Mouse (Mus musculus) erythroblast, adult 5-6 weeks (primary cell): ENCODE measurements around the gene Pde11a. TPM values are rescaled to one million over a fixed set of nuclear protein-coding genes. Genes with fewer than 3 reads are reported as not detected.
"Not testable (repeated sequence)": the region's sequence is repeated elsewhere in the genome, so short reads cannot be mapped to it uniquely, and the experiment has no call there.

Source experiments
- ATAC-seq: replicated peaks from 2 replicates; pipeline ENCODE4 v1.8.0; 2016; ENCODE audit warnings: moderate number of reproducible peaks, mild to moderate bottlenecking, moderate TSS enrichment, inconsistent platforms; ENCODE audit not compliant: poor library complexity, low FRiP score, severe bottlenecking
- total RNA-seq, 2 experiments: library from RNA; stranded (forward) in 1 of 2; stranded (reverse) in 1 of 2; fragments of 150-400 nt in 1 of 2; fragments of 200-764, 138-1000 nt in 1 of 2; gene quantifications; 2 replicates each; pipeline versions ENCODE4 v1.2.3 to v1.2.4; 2015 to 2017; ENCODE audit warnings: low replicate concordance in 2 of 2

The Pde11a gene
- total RNA-seq, 2 experiments from 2014 or later: not detected

- ATAC-seq: no peak
Measured at GRCm38 (mm10) chr2:76014659-76015058, 323.9 kb downstream of the Pde11a start.

GRCm38 (mm10) chr2:76006194-76006593, 332.4 kb downstream of the Pde11a start:
- no peak for ATAC-seq

GRCm38 (mm10) chr2:76002899-76003298, 335.7 kb downstream of the Pde11a start:
- no peak for ATAC-seq

- ATAC-seq: no peak; the same call in 1 of the 2 replicates
Measured at GRCm38 (mm10) chr2:76001392-76001791, 337.2 kb downstream of the Pde11a start.

GRCm38 (mm10) chr2:75999636-76000035, 338.9 kb downstream of the Pde11a start:
- no peak for ATAC-seq

DNA sequence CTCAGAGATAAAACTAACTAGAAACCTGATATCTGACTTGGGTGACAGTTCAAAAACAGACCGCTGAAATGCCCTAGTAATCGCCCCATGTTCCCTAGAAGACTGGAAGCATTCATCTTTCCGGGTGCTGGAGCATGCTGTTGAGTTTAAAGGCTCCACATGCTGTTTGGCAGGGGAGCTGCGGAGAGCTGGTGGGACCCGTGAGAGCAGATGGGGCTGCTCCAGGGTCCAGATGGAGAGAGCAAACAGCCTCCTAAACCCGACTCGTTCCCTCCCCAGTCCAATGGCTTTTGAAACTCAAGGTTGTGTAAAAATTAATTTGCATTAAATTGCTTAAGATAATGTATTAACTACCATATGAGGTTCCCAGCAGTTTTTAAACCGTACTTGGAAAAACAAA, 339.9 kb downstream of the Pde11a start:
- no peak for ATAC-seq

DNA sequence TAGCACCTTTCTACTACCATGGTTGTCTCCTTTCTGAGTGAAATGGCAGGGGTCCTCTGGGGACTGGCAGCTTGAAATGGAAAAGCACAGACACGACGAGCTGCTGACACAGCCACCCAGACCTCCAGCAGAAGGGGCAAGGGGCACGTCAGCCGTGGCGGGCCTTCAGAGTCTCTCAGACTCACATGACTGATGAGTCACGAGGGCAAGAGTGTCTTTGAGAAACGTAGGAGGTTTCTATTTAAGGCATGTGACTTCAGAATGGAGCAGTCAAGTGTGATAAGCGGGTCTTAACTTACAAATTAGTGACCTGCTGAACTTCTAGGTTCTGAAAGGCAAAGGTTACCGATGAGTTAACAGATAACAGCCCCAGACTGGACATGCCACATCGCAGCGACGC, 340.8 kb downstream of the Pde11a start:
- ATAC-seq: no peak

- no peak for ATAC-seq
Measured at GRCm38 (mm10) chr2:75994841-75995240, 343.7 kb downstream of the Pde11a start.

DNA sequence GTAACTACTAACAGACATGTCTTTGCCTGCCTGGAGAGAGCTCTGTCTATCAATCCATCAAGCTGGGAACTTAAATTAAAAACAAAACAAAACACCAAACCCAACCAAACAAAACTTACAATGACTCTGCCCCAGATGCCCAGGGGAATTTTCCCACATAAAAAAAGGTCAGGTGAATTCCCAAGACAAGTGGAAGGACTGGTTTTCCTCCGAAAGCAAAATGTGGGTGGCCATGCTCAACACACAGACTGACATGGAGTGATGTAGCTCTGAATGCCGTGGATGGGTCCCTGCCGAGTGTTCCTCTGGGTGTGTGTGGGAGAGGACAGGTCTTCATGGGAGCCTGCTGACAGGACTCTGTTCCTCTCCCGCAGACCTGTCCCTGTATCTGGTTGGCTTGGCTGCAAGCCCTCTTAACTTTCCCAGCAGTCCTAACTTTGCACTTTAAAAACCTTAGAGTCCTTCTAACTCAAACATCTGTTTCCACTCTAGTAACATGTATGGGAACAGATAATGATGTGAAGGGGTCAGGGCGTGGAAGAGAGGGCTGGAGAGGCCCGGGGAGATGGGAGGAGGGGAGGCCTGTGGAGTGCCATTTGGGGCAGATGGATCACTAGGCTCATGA, 346.9 kb downstream of the Pde11a start:
- no peak for ATAC-seq

DNA sequence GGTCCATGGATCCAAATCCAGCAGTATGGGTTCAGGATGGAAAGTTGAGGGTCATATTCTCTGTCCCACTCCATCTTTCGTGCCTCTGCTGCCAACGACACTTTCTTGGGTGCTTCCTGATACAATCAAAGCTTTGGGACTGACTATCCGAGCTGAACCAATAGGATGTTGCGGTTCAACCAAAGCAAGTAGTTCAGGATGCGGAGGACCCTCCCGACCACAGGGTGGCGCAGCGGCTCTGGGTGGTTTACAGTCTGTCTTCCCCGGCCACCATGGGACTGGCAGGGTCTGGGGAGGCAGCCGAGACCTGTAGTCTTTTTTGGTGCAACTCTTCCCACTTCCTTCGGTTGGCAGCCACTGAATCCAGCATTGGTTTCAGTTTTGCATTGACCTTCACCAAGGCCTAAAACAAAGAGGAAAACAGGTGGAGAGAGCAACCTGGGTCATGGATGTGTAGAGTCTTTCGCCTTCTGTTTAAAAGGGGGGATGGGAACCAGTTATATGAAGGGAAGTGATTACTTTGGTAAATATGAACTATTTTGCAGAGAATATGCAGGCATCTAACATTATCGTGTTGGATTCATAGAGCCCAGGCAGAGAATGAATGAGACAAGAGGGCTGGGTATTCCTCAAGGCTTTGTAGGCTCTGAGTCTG, 347.6 kb downstream of the Pde11a start:
- ATAC-seq: no peak

DNA sequence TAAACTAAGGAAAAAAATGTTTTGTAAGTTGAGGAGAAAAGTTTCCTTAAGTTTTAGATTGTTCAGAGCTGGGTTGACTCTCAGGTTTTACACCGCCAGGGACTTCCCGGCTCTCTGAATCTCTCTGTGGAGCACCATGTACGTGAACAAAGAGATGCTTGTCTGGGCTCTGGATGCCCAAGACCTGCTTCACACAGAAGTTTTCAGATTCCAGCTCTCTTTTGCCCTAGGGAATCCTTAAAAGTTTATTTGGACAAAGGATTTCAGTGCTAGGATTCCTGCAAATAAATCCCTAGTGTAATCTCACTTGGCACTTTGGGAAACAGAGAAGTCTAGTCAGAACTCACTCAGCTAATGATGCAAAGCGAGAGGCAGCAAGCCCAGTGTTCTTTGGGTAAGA, 348.9 kb downstream of the Pde11a start:
- ATAC-seq: no peak

DNA sequence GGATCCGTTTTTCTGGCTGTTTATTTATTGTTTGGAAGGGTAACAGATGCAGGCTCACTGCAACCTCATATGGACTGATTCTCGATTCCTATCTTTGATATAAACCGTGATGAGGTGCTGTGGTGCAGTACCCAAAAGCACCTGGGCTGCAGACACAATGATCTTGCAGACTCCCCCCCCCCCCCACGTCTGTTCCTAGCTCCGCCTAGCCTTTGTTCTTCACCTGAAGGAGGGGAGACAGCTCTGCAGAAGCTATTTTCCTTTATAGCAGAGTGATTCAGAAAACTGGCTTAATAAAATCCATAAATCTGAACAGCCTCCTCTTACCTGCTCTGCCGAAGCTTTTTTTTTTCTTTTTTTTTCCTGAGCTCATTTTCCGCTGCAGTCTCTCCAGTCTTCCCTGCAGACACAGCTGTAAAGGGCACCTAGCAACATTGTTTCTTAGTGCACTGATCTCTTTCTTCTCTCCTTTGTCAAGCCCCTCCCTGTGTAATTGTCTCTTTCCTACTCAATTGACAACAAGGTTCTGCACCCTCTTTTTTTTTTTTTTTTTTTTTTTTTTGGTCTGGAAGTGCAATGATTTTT, 349.7 kb downstream of the Pde11a start:
- ATAC-seq: no peak

DNA sequence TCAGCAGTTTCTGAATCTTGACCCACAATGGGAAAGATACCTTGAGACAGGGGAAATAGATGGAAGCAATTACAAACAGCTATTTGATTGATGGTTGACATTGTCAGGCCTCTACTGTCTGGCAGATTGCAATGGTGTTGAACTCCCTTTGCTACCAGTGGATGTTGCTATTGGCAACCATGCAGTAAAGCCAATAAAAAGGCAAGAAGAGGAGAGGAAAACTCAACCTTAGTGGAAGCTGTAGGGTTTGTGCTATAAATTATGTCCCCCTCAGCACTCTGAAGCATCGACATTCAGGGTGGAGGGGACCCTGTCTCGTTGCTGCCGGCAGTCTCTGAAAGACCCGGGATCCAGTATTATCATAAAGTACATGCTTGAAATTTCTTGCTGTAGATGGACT, 350.2 kb downstream of the Pde11a start:
- no peak for ATAC-seq

DNA sequence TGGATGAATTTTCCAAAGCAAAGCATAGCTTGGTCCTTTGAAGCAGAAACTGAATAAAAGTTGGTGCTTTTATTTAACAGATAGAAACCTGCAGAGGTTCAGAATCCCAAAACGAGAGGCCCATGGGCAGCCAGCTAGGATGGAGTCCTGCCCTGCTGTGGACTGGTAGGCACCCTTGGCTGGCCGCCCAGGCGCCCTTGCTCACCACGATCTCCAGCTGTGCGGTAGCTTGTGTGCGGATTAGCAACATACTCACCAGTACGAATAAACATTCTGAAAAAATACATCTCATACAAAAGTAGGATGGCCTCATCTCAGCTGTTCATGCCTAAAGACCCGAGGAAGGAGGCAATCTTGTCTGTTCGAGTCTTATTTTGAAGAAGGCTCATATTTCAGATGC, 350.8 kb downstream of the Pde11a start:
- no peak for ATAC-seq

GRCm38 (mm10) chr2:75985124-75985523, 353.4 kb downstream of the Pde11a start:
- no peak for ATAC-seq

- no peak for ATAC-seq
Measured at GRCm38 (mm10) chr2:75983847-75984246, 354.7 kb downstream of the Pde11a start.

DNA sequence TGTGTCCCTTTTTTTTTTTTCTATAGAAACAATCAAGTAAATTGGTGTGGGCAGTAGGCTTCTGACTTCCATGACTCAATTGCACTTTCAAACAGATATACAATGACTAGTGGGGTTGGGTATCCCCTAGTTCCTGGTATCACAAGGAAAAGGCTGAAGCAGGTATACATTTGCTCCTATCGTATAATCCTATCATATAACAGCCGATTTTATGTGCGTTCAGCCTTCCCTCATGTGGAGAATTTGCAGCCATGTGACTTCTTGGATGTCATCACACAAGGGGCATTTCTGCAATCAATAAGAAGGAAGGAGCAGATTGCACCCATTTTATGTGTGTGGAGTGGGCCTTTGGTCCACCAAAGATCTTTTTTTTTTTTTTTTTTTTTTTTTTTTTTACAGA, 355.5 kb downstream of the Pde11a start:
- no peak for ATAC-seq

DNA sequence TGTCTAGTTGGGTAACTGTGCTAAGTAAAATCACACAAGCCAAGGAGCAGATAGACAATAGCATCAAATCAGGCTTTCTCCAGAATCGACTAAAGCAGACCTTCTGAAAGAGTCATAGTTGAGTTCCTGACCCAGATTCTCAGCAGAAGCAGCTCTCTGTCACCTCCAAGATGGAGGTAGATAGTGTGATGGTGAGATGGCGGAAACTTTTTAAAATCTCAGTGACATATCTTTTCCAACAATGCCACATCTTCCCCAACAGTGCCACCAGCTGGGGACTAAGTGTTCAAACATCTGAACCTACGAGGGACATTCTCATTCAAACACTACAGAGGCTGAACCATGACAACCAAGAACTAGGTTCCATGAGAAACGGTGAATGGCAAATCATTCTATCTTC, 355.9 kb downstream of the Pde11a start:
- no peak for ATAC-seq

DNA sequence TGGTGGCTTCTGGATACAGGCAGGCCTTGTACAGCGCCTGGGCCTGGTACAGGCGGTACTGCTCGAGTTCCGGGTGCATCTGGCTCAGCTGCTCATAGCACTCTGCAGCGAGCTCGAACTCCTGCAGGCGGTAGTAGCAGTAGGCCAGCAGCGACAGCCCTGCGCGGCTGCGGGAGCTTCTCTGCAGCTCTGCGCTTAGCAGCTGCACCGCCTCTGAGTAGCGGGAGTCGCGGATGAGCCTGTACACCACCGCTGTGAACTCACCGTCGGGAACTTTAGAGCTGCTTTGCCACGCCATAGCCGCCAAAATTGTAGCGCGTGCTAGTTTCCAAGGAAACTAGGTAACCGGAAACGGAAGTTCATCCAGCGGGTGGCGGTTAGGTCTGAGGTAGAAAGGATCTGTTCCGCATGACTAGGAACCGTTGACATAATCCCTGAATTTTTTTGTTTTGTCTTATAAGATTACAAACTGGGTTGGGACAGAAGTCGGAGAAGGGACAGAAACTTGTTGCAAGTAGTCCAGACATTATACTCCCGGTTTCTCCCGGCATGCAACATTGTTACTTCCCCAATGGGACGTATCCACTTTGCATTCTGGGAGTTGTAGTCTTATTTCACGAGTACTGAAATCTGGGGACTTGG, 357.0 kb downstream of the Pde11a start, which contains the start of gene Ttc30a1:
Gene Ttc30a1, minus strand, starts transcription at position 528 of the 642 bp plus-strand sequence.
- ATAC-seq: peak; percentile 63

- ATAC-seq: not testable (repeated sequence)
Measured at GRCm38 (mm10) chr2:75980933-75981439, 357.6 kb downstream of the Pde11a start.
